Mouse (Mus musculus): ENCODE data around the gene Dnajc6. TPM values are rescaled to one million over a fixed set of nuclear protein-coding genes. Genes with fewer than 3 reads are reported as not detected.

The Dnajc6 gene
- total RNA-seq, 2 experiments from 2014 or later, result 0.19 to 0.41 TPM

DNA sequence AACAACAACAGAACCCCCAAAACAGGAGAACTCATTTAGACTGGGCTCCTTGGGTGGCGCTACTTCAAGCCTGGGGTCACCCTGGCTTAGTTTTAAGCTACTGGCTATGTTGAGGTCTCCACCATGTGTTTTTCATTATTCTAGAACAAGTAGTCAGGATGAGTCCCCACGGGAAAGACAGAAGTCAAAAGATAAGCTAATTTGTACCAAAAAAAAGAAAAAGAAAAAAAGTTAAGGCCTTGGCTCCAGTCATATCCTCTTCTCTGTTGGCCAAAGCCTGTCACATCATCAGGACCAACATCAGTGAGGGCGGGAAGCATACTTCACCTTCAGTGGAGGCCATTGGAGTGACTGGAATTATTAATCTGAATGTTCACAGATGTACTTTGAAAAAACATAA is 188.4 kb downstream of the Dnajc6 start:
- DNase-seq (ENCODE audit: low spot score), result no peak

DNA sequence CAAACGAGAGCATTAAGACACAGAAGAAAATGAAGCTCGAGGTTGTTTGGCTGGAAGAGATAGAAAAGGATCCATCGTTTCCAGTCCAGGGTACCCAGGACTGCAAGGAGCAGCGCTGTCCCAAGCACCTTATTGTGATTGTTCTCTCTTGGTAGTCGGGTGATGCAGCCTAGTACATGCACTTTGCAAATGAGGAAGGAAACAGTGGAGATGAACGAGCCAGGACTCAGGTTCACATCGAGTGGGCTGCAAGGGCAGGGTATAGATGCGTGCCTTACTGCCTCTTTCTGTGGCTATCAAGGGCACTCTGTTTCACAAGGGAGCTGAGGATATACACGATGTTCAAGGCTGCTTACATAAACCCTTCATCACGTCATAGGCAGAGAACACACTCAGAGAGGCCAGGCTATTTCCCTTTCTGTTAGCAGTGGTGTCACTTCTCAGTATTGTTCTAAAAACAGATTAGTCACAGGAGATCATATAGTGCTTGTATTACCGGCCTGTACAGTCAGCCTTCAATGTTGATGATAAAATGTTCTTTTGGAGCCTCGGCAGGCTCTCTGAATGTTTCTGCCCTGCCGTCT is 189.9 kb downstream of the Dnajc6 start:
- no peak for DNase-seq (ENCODE audit: low spot score)

DNA sequence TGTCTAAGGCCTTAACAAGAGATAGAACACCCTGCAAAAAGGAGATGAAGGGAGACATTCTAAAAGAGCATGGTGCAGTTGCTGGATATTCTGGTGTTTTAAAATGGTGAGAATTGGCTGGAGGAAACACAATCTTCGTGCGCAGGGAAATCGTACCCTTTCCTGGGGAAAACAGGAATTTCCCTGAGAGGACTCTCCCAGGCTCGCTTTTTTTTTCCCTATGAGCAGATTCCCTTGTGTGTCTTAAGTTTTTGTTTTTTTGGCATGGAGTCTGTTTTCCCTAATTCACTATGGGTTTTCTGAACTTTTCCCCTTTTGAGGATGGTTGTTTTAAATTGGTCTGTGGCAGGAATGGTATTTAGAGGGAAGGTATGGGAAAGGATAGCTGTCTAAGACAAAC is 192.8 kb downstream of the Dnajc6 start:
- DNase-seq (ENCODE audit: low spot score), result no peak

DNA sequence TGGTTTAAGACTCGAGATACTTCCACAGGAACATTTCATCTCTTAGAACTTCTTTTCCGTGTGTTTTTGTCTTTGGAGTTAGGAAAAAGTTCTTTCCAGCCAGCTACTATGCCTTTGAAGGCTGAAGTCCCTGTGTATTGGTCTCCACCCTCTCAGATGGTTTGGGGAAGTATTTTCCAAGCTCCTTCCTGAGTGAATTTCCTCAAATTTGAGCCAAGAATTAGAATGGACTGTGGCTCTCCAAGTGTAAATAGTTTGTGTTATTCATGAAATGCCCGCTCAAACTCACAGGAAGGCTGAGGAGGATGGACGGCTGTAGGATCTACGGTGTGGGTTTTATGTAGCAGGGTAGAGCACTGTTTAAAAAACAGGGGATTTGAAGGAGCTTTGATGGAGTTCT is 193.2 kb downstream of the Dnajc6 start:
- no peak for DNase-seq (ENCODE audit: low spot score)

Other genes with a start within 250 kb of the Dnajc6 start
- gene Jak1, start 231.4 kb upstream of the Dnajc6 start, total RNA-seq (2021), result 100 to 1,000 TPM in 1 of 2 experiments, 10 to 100 TPM in 1; 96.1 to 106 TPM
- gene Ak4, start 77.4 kb upstream of the Dnajc6 start, total RNA-seq (2021), result 1 to 10 TPM; 4.9 to 6.6 TPM
- 10 to 100 TPM in 1 of 2 experiments, 1 to 10 TPM in 1; 7.4 to 10.4 TPM for gene Leprot, start 151.1 kb downstream of the Dnajc6 start, total RNA-seq (2021)
- 1 to 10 TPM; 1.5 to 2.4 TPM for gene Lepr, start 220.8 kb downstream of the Dnajc6 start, total RNA-seq (2021)